Mouse (Mus musculus) hindbrain, postnatal 0 days (tissue): ENCODE results near the gene Atp1b1. TPM values are rescaled to one million over a fixed set of nuclear protein-coding genes. Genes with fewer than 3 reads are reported as not detected.

Source experiments
- ATAC-seq: fragments of 200-750 bp; cut with Nextera tagmentation; 2 replicates; pipeline ENCODE4 v1.8.0; 2017; ENCODE audit warnings: mild to moderate bottlenecking, moderate TSS enrichment, moderate library complexity
- DNase-seq: peaks from one replicate; pipeline ENCODE4 v3.0.0-alpha.2; 2015; ENCODE audit warnings: low spot score
- H3K27ac ChIP-seq: fragments of 300-500 bp; sonication (generic); 2 replicates; pipeline ENCODE4 v1.5.1; 2014; ENCODE audit warnings: mild to moderate bottlenecking
- H3K27me3 ChIP-seq: fragments of 300-500 bp; sonication (generic); 2 replicates; pipeline ENCODE4 v1.6.1; 2014; ENCODE audit warnings: low read length, mixed read lengths; ENCODE audit not compliant: insufficient read depth
- H3K36me3 ChIP-seq: fragments of 300-500 bp; sonication (generic); 2 replicates; pipeline ENCODE4 v1.6.1; 2014; ENCODE audit warnings: low read length, mixed read lengths; ENCODE audit not compliant: insufficient read depth
- H3K4me1 ChIP-seq: fragments of 300-500 bp; sonication (generic); 2 replicates; pipeline ENCODE4 v1.6.1; 2014; ENCODE audit warnings: antibody characterized with exemption, low read length, mixed read lengths; ENCODE audit not compliant: insufficient read depth
- H3K4me2 ChIP-seq: fragments of 300-500 bp; sonication (generic); 2 replicates; pipeline ENCODE4 v1.6.1; 2014; ENCODE audit warnings: low read depth, mild to moderate bottlenecking, low read length, moderate library complexity, mixed read lengths
- H3K4me3 ChIP-seq: fragments of 300-500 bp; sonication (generic); 2 replicates; pipeline ENCODE4 v1.5.1; 2014; ENCODE audit warnings: low read length
- H3K9ac ChIP-seq: fragments of 300-500 bp; sonication (generic); replicated peaks from 2 replicates; pipeline ENCODE4 v1.6.1; 2014; ENCODE audit warnings: mild to moderate bottlenecking, low read length, moderate library complexity, mixed read lengths
- H3K9me3 ChIP-seq: fragments of 300-500 bp; sonication (generic); 2 replicates; pipeline ENCODE4 v1.6.1; 2016; ENCODE audit warnings: low read length, mixed read lengths
- CTCF ChIP-seq: IDR thresholded peaks from 2 replicates; pipeline ENCODE4 v1.5.1; 2016; ENCODE audit warnings: antibody characterized with exemption, control low read depth, low read depth
- WGBS: fragments of 180-500 bp; shearing (Covaris S2); extraction: QIAGEN DNeasy Blood & Tissue Kit; methylation state at CpG from one replicate; pipeline ENCODE4 v1.1.7; 2014; 5-methylcytosine and 5-hydroxymethylcytosine counted together
- polyA plus RNA-seq: library from polyadenylated mRNA; unstranded; fragments of >200 nt; fragmentation: Nextera tagmentation; extraction: Ambion mirVana; gene quantifications from 2 replicates; pipeline ENCODE4 v1.2.1, GENCODE M21; 2015
- total RNA-seq: library from RNA; depleted of rRNA; stranded (reverse); fragments of >200 nt; gene quantifications from 2 replicates; pipeline ENCODE4 v1.2.3, GENCODE M21; 2014

Gene Atp1b1
- total and polyA plus RNA-seq, 2 experiments from 2014 or later = 283 to 629 TPM

- H3K4me2 ChIP-seq = no peak overlapping the region
- no peak overlapping the region for H3K4me3 ChIP-seq
- H3K27ac ChIP-seq = no peak overlapping the region
- no peaks in the 10 kb centered on the region for H3K27me3 ChIP-seq
- H3K36me3 ChIP-seq = no peaks in the 10 kb centered on the region
- H3K4me1 ChIP-seq = no peaks in the 10 kb centered on the region
- DNase-seq = no peak
- no peak overlapping the region for H3K9ac ChIP-seq
- 86% methylated on average over 2 of the region's 2 CpGs for WGBS
- ATAC-seq = no peak
- no peak for TF ChIP-seq CTCF
- no peaks in the 10 kb centered on the region for H3K9me3 ChIP-seq
These were observed 42.8 kb downstream of the Atp1b1 start for GRCm38 (mm10) chr1:164415347-164415751.

GRCm38 (mm10) chr1:164413608-164414007, 44.5 kb downstream of the Atp1b1 start:
- Histone ChIP-seq H3K4me1 (no peaks in the 10 kb centered on the region), H3K36me3 (no peaks in the 10 kb centered on the region), H3K9me3 (no peaks in the 10 kb centered on the region), H3K9ac (no peak overlapping the region), H3K27ac (no peak overlapping the region), H3K4me3 (no peak overlapping the region), H3K4me2 (no peak overlapping the region), H3K27me3 (no peaks in the 10 kb centered on the region)
- ATAC-seq (no peak), DNase-seq (no peak)
- no peak for TF ChIP-seq CTCF
- 92% methylated on average over 11 of the region's 11 CpGs for WGBS

DNA sequence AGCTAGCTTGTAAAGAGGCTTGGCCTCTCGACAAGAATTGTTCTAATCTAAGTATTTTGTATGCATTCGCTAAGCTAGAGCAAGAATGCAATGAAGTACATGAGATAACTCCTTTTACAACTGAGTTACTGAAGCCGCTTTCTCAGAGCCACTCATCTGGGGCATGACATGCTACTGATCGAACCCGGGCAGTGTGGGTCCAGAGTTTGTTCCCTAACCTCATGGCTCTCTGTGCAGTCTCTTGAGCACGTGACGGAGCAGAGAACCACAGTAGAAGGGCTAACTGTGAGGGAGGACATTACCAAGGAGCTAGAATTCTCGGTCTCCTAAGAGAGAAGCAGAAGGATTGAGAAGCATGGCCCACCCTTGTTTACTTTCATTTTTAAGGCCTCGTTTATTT, 45.2 kb downstream of the Atp1b1 start:
- H3K36me3 ChIP-seq = no peaks in the 10 kb centered on the region
- H3K4me1 ChIP-seq = no peaks in the 10 kb centered on the region
- no peak for DNase-seq
- no peaks in the 10 kb centered on the region for H3K9me3 ChIP-seq
- no peak for ATAC-seq
- no peak overlapping the region for H3K4me3 ChIP-seq
- TF ChIP-seq CTCF = no peak
- H3K9ac ChIP-seq = no peak overlapping the region
- no peak overlapping the region for H3K27ac ChIP-seq
- H3K4me2 ChIP-seq = no peak overlapping the region
- WGBS = 95% methylated on average over 9 of the region's 9 CpGs
- H3K27me3 ChIP-seq = no peaks in the 10 kb centered on the region

- H3K36me3 ChIP-seq = no peaks in the 10 kb centered on the region
- H3K4me1 ChIP-seq = no peaks in the 10 kb centered on the region
- no peak overlapping the region for H3K4me3 ChIP-seq
- H3K27me3 ChIP-seq = no peaks in the 10 kb centered on the region
- no peak overlapping the region for H3K9ac ChIP-seq
- 87% methylated on average over 7 of the region's 7 CpGs for WGBS
- DNase-seq (no peak), ATAC-seq (no peak)
- no peak for TF ChIP-seq CTCF
- H3K9me3 ChIP-seq = no peaks in the 10 kb centered on the region
- H3K4me2 ChIP-seq = no peak overlapping the region
- H3K27ac ChIP-seq = no peak overlapping the region
These were observed 46.8 kb downstream of the Atp1b1 start for GRCm38 (mm10) chr1:164411306-164411705.

DNA sequence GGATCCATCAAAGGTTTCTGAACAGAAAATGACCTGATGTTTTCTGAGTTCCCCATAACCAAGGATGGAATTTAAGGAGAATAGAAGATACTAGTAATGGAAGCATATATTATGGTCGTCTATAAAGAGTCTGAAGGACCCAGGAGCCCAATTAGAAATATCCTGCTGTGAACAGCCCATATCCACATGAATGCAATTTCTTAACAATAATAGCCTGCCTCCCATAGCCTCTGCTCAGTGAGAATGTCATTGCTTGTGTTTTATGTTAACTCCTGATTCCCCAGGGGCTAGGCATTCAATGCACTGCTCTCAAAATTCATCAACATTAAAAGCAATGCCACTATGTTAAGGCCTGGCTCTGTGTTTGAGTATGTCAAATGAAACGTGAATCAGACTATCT, 49.5 kb downstream of the Atp1b1 start:
- peak; percentile 7 for DNase-seq
- WGBS = 34% methylated on average over 2 of the region's 2 CpGs
- no peak overlapping the region for H3K9ac ChIP-seq
- TF ChIP-seq CTCF = no peak
- H3K4me3 ChIP-seq = no peak overlapping the region
- no peak for ATAC-seq
- no peaks in the 10 kb centered on the region for H3K27me3 ChIP-seq
- no peak overlapping the region for H3K27ac ChIP-seq
- H3K4me2 ChIP-seq = no peak overlapping the region
- H3K9me3 ChIP-seq = no peaks in the 10 kb centered on the region
- H3K36me3 ChIP-seq = no peaks in the 10 kb centered on the region
- no peaks in the 10 kb centered on the region for H3K4me1 ChIP-seq

GRCm38 (mm10) chr1:164406506-164406905, 51.6 kb downstream of the Atp1b1 start:
- no peaks in the 10 kb centered on the region for H3K4me1 ChIP-seq
- DNase-seq (no peak), ATAC-seq (no peak)
- H3K27me3 ChIP-seq = no peaks in the 10 kb centered on the region
- H3K4me2 ChIP-seq = no peak overlapping the region
- WGBS = 26% methylated on average over 5 of the region's 5 CpGs
- no peak for TF ChIP-seq CTCF
- H3K9ac ChIP-seq = no peak overlapping the region
- H3K9me3 ChIP-seq = peaks cover 3% of the 10 kb centered on the region
- H3K4me3 ChIP-seq = no peak overlapping the region
- H3K27ac ChIP-seq = no peak overlapping the region
- peaks cover 4% of the 10 kb centered on the region; the same call in 1 of the 2 replicates for H3K36me3 ChIP-seq

DNA sequence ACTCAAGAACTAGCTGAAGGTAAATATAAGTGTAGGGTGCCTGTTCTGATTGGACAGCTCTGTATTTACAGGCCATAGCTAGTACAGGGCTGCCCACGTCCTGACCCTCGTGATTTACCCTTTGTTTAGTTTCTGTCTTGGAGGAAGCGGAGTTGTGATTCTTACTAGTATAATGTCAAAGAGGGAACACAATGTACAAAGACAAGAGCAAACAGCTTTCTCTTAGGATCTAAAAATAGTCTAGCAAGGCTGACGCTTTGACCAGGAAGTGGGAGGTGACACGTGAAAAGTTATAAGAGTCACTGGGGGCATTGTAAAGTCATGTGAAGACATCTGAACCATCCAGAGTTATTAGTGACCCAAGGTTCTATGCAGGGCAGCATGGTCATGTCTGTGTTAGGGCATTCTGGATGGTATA, 52.8 kb downstream of the Atp1b1 start:
- 82% methylated on average over 5 of the region's 5 CpGs for WGBS

More for the DNA sequence above, 52.8 kb downstream of the Atp1b1 start:
- no peak overlapping the region for H3K27ac ChIP-seq
- no peak overlapping the region for H3K4me2 ChIP-seq
- H3K9ac ChIP-seq = no peak overlapping the region
- 0 out of 2 replicates have a peak, but pooled peaks have one; percentile 32 for ATAC-seq
- H3K27me3 ChIP-seq = no peaks in the 10 kb centered on the region
- H3K4me1 ChIP-seq = no peaks in the 10 kb centered on the region
- no peak for DNase-seq
- H3K9me3 ChIP-seq = peaks cover 3% of the 10 kb centered on the region
- peaks cover 4% of the 10 kb centered on the region; the same call in 1 of the 2 replicates for H3K36me3 ChIP-seq
- H3K4me3 ChIP-seq = no peak overlapping the region
- TF ChIP-seq CTCF = no peak
